Mouse (Mus musculus) heart, embryonic 12.5 days (tissue): ENCODE results near the gene Reln. TPM values are rescaled to one million over a fixed set of nuclear protein-coding genes. Genes with fewer than 3 reads are reported as not detected.

Experiments used
- ATAC-seq: fragments of 200-750 bp; cut with Nextera tagmentation; 2 replicates; pipeline ENCODE4 v1.8.0; 2017; ENCODE audit warnings: moderate TSS enrichment, moderate library complexity; ENCODE audit not compliant: insufficient number of reproducible peaks, low FRiP score
- H3K27ac ChIP-seq: fragments of 300-500 bp; sonication (generic); 2 replicates; pipeline ENCODE4 v1.5.1; 2016; ENCODE audit warnings: mild to moderate bottlenecking, moderate library complexity; ENCODE audit not compliant: poor library complexity, severe bottlenecking
- H3K27me3 ChIP-seq: fragments of 300-500 bp; sonication (generic); replicated peaks from 2 replicates; pipeline ENCODE4 v1.6.1; 2016; ENCODE audit warnings: mild to moderate bottlenecking, moderate library complexity
- H3K36me3 ChIP-seq: fragments of 300-500 bp; sonication (generic); 2 replicates; pipeline ENCODE4 v1.6.1; 2016; ENCODE audit warnings: mild to moderate bottlenecking, moderate library complexity
- H3K4me1 ChIP-seq: fragments of 300-500 bp; sonication (generic); replicated peaks from 2 replicates; pipeline ENCODE4 v1.6.1; 2016; ENCODE audit warnings: mild to moderate bottlenecking
- H3K4me2 ChIP-seq: fragments of 300-500 bp; sonication (generic); 2 replicates; pipeline ENCODE4 v1.6.1; 2016; ENCODE audit warnings: mild to moderate bottlenecking, moderate library complexity
- H3K4me3 ChIP-seq: fragments of 300-500 bp; sonication (generic); 2 replicates; pipeline ENCODE4 v1.5.1; 2016; ENCODE audit warnings: mild to moderate bottlenecking
- H3K9ac ChIP-seq: fragments of 300-500 bp; sonication (generic); 2 replicates; pipeline ENCODE4 v1.6.1; 2016; ENCODE audit warnings: mild to moderate bottlenecking, moderate library complexity
- H3K9me3 ChIP-seq: fragments of 300-500 bp; sonication (generic); replicated peaks from 2 replicates; pipeline ENCODE4 v1.6.1; 2016; ENCODE audit warnings: mild to moderate bottlenecking, moderate library complexity
- WGBS: fragments of 180-500 bp; shearing (Covaris S2); methylation state at CpG from one replicate; pipeline ENCODE4 v1.1.7; 2016; 5-methylcytosine and 5-hydroxymethylcytosine counted together
- polyA plus RNA-seq: library from polyadenylated mRNA; unstranded; fragments of >200 nt; fragmentation: Nextera tagmentation; extraction: Ambion mirVana; gene quantifications from 2 replicates; pipeline ENCODE4 v1.2.1, GENCODE M21; 2016

Gene Reln
- polyA plus RNA-seq, 1 experiment from 2014 or later = 4.6 TPM

- 79% methylated on average over 4 of the region's 4 CpGs for WGBS
- H3K27ac ChIP-seq = no peak overlapping the region
- H3K4me3 ChIP-seq = no peak overlapping the region
- H3K4me2 ChIP-seq = no peak overlapping the region
- H3K27me3 ChIP-seq = no peaks in the 10 kb centered on the region; the same call in 1 of the 2 replicates
- ATAC-seq = no peak
- H3K4me1 ChIP-seq = no peaks in the 10 kb centered on the region
- no peaks in the 10 kb centered on the region for H3K36me3 ChIP-seq
- no peak overlapping the region for H3K9ac ChIP-seq
- no peaks in the 10 kb centered on the region for H3K9me3 ChIP-seq
Measured at GRCm38 (mm10) chr5:22003858-22004257, 340.6 kb downstream of the Reln start.

- no peaks in the 10 kb centered on the region for H3K36me3 ChIP-seq
- no peak overlapping the region for H3K4me2 ChIP-seq
- no peak overlapping the region for H3K4me3 ChIP-seq
- peaks cover 7% of the 10 kb centered on the region for H3K9me3 ChIP-seq
- WGBS = 82% methylated on average over 5 of the region's 5 CpGs
- H3K27ac ChIP-seq = no peak overlapping the region
- ATAC-seq = no peak
- no peaks in the 10 kb centered on the region for H3K4me1 ChIP-seq
- H3K27me3 ChIP-seq = no peaks in the 10 kb centered on the region
- H3K9ac ChIP-seq = no peak overlapping the region
Measured at GRCm38 (mm10) chr5:21987711-21988110, 356.8 kb downstream of the Reln start.

- WGBS = 35% methylated on average over 4 of the region's 4 CpGs
- Histone ChIP-seq H3K4me1 (no peaks in the 10 kb centered on the region), H3K36me3 (no peaks in the 10 kb centered on the region), H3K9ac (no peak overlapping the region), H3K27me3 (no peaks in the 10 kb centered on the region), H3K9me3 (peaks cover 7% of the 10 kb centered on the region), H3K4me3 (no peak overlapping the region), H3K4me2 (no peak overlapping the region), H3K27ac (no peak overlapping the region)
- no peak for ATAC-seq
Measured at GRCm38 (mm10) chr5:21986311-21986710, 358.2 kb downstream of the Reln start.

- Histone ChIP-seq H3K27ac (no peak overlapping the region), H3K4me3 (no peak overlapping the region), H3K4me2 (no peak overlapping the region), H3K36me3 (no peaks in the 10 kb centered on the region), H3K9ac (no peak overlapping the region), H3K9me3 (no peaks in the 10 kb centered on the region), H3K27me3 (no peaks in the 10 kb centered on the region), H3K4me1 (no peaks in the 10 kb centered on the region)
- 68% methylated on average over 3 of the region's 3 CpGs for WGBS
- ATAC-seq = no peak
Measured at GRCm38 (mm10) chr5:21983021-21983667, 361.4 kb downstream of the Reln start.

- 82% methylated on average over 3 of the region's 3 CpGs for WGBS
Measured at GRCm38 (mm10) chr5:21981216-21981615, 363.3 kb downstream of the Reln start.

GRCm38 (mm10) chr5:21980544-21980943, 364.0 kb downstream of the Reln start:
- 77% methylated on average over 3 of the region's 3 CpGs for WGBS
- Histone ChIP-seq H3K9ac (no peak overlapping the region), H3K9me3 (no peaks in the 10 kb centered on the region), H3K36me3 (no peaks in the 10 kb centered on the region), H3K4me3 (no peak overlapping the region), H3K27me3 (no peaks in the 10 kb centered on the region), H3K4me1 (no peaks in the 10 kb centered on the region), H3K27ac (no peak overlapping the region), H3K4me2 (no peak overlapping the region)
- no peak for ATAC-seq

More at GRCm38 (mm10) chr5:21981216-21981615, 363.3 kb downstream of the Reln start:
- ATAC-seq = no peak
- no peaks in the 10 kb centered on the region for H3K9me3 ChIP-seq
- H3K4me2 ChIP-seq = no peak overlapping the region
- H3K9ac ChIP-seq = no peak overlapping the region
- no peaks in the 10 kb centered on the region for H3K27me3 ChIP-seq
- no peak overlapping the region for H3K27ac ChIP-seq
- H3K36me3 ChIP-seq = no peaks in the 10 kb centered on the region
- H3K4me3 ChIP-seq = no peak overlapping the region
- no peaks in the 10 kb centered on the region for H3K4me1 ChIP-seq

- ATAC-seq = no peak
- no peaks in the 10 kb centered on the region for H3K9me3 ChIP-seq
- no peak overlapping the region for H3K4me2 ChIP-seq
- 47% methylated on average over 5 of the region's 5 CpGs for WGBS
- H3K36me3 ChIP-seq = no peaks in the 10 kb centered on the region
- H3K4me1 ChIP-seq = no peaks in the 10 kb centered on the region
- H3K9ac ChIP-seq = no peak overlapping the region
- no peak overlapping the region for H3K27ac ChIP-seq
- no peaks in the 10 kb centered on the region for H3K27me3 ChIP-seq
- H3K4me3 ChIP-seq = no peak overlapping the region
Measured at GRCm38 (mm10) chr5:21973266-21974010, 371.1 kb downstream of the Reln start.

- ATAC-seq = no peak
- Histone ChIP-seq H3K27ac (no peak overlapping the region), H3K4me1 (no peaks in the 10 kb centered on the region), H3K36me3 (no peaks in the 10 kb centered on the region), H3K9me3 (no peaks in the 10 kb centered on the region), H3K9ac (no peak overlapping the region), H3K27me3 (no peaks in the 10 kb centered on the region), H3K4me3 (no peak overlapping the region), H3K4me2 (no peak overlapping the region)
- 90% methylated on average over 1 of the region's 1 CpGs for WGBS
Measured at GRCm38 (mm10) chr5:21961796-21962195, 382.7 kb downstream of the Reln start.

GRCm38 (mm10) chr5:21960151-21960550, 384.4 kb downstream of the Reln start:
- ATAC-seq = no peak
- H3K4me3 ChIP-seq = no peak overlapping the region
- WGBS = 80% methylated on average over 14 of the region's 14 CpGs

GRCm38 (mm10) chr5:21957586-21957985, 386.9 kb downstream of the Reln start:
- Histone ChIP-seq H3K9ac (no peak overlapping the region), H3K9me3 (no peaks in the 10 kb centered on the region), H3K36me3 (no peaks in the 10 kb centered on the region), H3K27me3 (no peaks in the 10 kb centered on the region), H3K4me3 (no peak overlapping the region), H3K27ac (no peak overlapping the region), H3K4me2 (no peak overlapping the region), H3K4me1 (no peaks in the 10 kb centered on the region)
- ATAC-seq = no peak
- 72% methylated on average over 4 of the region's 4 CpGs for WGBS

More at GRCm38 (mm10) chr5:21960151-21960550, 384.4 kb downstream of the Reln start:
- H3K9me3 ChIP-seq = no peaks in the 10 kb centered on the region
- no peak overlapping the region for H3K4me2 ChIP-seq
- no peaks in the 10 kb centered on the region for H3K27me3 ChIP-seq
- H3K9ac ChIP-seq = no peak overlapping the region
- H3K27ac ChIP-seq = no peak overlapping the region
- no peaks in the 10 kb centered on the region for H3K36me3 ChIP-seq
- no peaks in the 10 kb centered on the region for H3K4me1 ChIP-seq

GRCm38 (mm10) chr5:21957061-21957460, 387.4 kb downstream of the Reln start:
- whole genome bisulfite sequencing = 84% methylated on average over 4 of the region's 4 CpGs
- Histone ChIP-seq H3K9ac (no peak overlapping the region), H3K4me1 (no peaks in the 10 kb centered on the region), H3K9me3 (no peaks in the 10 kb centered on the region), H3K36me3 (no peaks in the 10 kb centered on the region), H3K4me2 (no peak overlapping the region), H3K27ac (no peak overlapping the region), H3K4me3 (no peak overlapping the region), H3K27me3 (no peaks in the 10 kb centered on the region)
- ATAC-seq = no peak
